27 mouse cellular contexts compared by ENCODE assay signal in the genomic region with DNA sequence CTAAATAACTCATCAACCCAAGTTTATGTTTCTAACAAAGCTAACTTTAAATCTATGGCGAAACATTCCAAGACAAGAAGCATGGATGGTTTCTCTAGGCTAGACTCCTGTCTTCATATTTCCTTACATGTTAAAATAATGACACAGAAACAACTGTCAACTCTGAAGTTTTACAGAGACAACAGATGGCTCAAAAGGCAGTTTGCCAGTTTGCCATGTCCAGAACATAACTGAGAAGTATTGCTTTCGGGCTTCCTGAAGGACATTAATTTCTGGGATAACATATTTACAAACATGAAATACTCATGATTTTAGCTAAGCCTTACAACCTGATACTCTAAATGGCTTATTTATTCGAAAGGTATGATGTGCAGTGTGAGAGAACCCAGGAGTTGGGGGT.
"Had no signal": no experiment of that assay in that cellular context is flagged by ENCODE, and none has a peak within 500 bp of the region (broad histone marks: within the 10 kb centered on the region; RNA-seq: fewer than 3 reads in every experiment).

No protein-coding gene starts in this region.

- DNase-seq: left cerebral cortex, postnatal 4 days; liver; liver, embryonic 13.5 days; liver, postnatal 0 days; lung, adult 18-20 months; lung, adult 2 months; lung, embryonic 14.5 days; lung, postnatal 10 days; lung, postnatal 14 days; lung, postnatal 36 days; lung, postnatal 4 days; midbrain, embryonic 14.5 days had no signal

- H3K27me3 ChIP-seq: limb, embryonic 12.5 days; limb, embryonic 13.5 days; limb, embryonic 15.5 days; liver, embryonic 12.5 days; liver, embryonic 13.5 days; liver, embryonic 15.5 days; lung, embryonic 15.5 days; megakaryocyte, embryonic 14.5 days; midbrain, embryonic 12.5 days; midbrain, embryonic 13.5 days; midbrain, embryonic 15.5 days had no signal

- H3K4me3 ChIP-seq: limb, embryonic 10.5 days; limb, embryonic 12.5 days; limb, embryonic 13.5 days; limb, embryonic 15.5 days; liver, embryonic 12.5 days; liver, embryonic 13.5 days; liver, embryonic 15.5 days; lung, embryonic 15.5 days; megakaryocyte, embryonic 14.5 days; midbrain, embryonic 10.5 days; midbrain, embryonic 12.5 days; midbrain, embryonic 13.5 days; midbrain, embryonic 15.5 days; myocyte had no signal

- H3K4me1 ChIP-seq: limb, embryonic 10.5 days; limb, embryonic 12.5 days; limb, embryonic 13.5 days; limb, embryonic 15.5 days; liver, embryonic 12.5 days; liver, embryonic 13.5 days; liver, embryonic 15.5 days; lung, embryonic 15.5 days; megakaryocyte, embryonic 14.5 days; midbrain, embryonic 10.5 days; midbrain, embryonic 12.5 days; midbrain, embryonic 13.5 days; midbrain, embryonic 15.5 days had no signal

- H3K27ac ChIP-seq: limb, embryonic 10.5 days; limb, embryonic 12.5 days; limb, embryonic 13.5 days; limb, embryonic 15.5 days; liver, embryonic 12.5 days; liver, embryonic 13.5 days; liver, embryonic 14.5 days; liver, embryonic 15.5 days; lung, embryonic 15.5 days; macrophage; midbrain, embryonic 10.5 days; midbrain, embryonic 12.5 days; midbrain, embryonic 13.5 days; midbrain, embryonic 15.5 days had no signal
